Mouse (Mus musculus) right cerebral cortex, postnatal 36 days (tissue): ENCODE data around the gene Plxdc1.

Experiments
- DNase-seq, 2 experiments: peaks; one replicate each; pipeline ENCODE4 v3.0.0; 2022; ENCODE audit warnings: low spot score in 2 of 2, mixed read lengths in 1 of 2

The Plxdc1 gene

DNA sequence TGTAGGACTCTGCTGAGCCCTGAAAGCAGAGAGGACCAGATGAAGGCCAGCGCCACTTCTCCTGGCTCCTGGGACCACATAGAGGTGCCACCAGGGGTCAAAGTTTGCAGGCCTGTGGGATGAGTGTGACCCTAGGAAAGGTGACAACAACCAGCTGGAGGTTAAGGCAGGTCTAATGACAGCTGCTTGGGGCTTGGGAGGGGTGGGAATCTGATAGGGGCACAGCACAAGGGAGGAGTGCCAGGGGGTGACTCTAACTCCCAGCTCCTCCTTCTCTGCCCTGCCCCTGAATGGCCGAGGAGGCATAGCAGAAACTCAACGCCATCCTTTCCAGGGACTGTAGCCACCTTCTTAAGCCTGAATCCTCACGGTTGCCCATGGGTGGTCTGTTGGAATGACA lies 30.6 kb upstream of the Plxdc1 start:
- DNase-seq: no peak

DNA sequence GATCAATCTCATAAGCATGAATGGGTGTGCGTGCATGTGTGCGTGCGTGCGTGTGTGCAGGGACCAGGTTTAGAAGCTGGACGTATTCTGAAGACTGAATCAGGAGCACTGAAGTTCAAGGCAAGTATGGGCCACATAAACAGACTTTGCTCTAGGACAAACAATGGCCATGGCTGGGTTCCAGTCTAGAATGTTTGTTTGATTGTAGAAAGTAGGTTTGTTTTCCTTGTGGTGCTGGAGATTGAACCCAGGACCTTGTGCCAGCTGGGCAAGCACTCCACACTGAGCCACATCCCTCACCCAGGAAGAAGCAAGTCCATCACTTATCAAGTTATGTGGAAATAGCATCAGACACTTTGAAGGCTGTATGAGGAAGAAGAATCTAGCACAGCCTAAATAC lies 29.9 kb upstream of the Plxdc1 start:
- no peak for DNase-seq

DNA sequence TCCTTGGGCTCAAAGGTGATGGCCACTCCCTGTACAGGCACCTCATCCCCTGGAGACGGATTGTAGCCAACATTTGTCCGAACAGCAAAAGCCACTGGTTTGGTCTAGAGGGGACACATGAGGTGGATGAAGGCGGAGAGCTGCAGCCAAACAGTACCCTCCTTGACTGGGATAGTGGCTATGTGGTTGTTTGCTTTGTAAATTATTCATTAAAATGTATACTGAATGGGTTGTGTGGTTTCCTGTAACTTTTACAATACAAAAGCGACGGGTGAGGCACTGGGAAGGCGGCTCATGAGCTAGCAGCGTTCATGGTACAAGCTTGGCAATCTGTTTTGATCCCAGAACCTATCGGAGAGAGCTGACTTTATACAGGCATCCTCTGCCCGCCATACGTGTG lies 26.6 kb upstream of the Plxdc1 start:
- no peak for DNase-seq

DNA sequence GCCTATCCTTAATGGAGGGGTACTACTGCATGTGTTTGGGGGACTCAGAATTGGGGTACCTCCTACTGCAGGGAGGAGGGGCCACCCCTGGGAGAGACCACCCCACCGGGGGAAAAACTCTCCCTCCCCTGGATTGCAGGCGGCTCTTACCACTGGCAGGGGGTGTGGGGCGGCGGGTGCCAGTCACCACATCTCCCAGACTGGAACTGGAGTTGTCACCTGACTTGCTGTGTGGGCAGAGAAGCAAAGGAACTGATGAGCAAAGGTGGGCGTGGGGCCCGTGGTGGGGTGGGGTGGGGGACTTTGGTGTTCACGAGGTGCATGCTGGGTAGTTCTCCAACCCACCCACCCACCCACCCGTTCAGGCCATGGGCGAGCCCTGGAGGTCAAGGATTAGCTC lies 25.5 kb upstream of the Plxdc1 start:
- DNase-seq: no peak

DNA sequence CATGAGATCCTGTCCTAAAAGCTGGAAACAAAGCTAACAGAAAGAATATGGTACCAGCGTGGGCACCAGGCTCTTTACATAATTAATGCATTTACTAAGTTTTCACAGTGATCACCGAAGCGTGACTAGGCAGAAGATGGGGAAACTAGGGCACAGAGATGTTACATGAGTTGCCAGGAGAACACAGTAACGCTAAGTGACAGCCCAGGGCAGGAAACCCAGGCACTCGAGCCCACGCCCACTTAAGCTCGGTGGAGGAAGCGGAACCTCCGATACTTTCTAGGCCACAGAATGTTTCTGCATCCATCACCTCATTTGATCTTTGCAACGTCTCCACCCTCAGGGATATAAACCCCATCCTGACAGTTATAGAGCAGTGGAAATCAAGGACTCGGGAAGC lies 21.8 kb upstream of the Plxdc1 start:
- DNase-seq: no peak

DNA sequence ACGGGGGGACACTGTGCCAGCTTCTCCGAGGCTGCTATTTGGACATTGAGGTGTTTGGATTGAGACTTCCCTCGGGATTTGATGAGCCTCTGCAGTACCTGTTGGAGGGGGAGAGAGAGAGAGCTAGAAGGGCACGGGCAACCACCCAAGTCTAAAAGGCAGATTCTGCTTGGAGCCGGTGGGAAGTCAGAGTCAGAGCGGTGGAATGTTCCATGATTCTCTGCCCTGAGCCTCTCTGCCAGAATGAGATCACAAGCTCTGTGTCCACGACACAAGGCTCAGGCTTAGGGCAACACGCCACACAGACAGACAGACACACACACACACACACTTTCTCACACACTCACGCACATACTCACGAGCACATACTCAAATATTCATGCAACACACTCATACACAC lies 19.4 kb upstream of the Plxdc1 start:
- DNase-seq: no peak

DNA sequence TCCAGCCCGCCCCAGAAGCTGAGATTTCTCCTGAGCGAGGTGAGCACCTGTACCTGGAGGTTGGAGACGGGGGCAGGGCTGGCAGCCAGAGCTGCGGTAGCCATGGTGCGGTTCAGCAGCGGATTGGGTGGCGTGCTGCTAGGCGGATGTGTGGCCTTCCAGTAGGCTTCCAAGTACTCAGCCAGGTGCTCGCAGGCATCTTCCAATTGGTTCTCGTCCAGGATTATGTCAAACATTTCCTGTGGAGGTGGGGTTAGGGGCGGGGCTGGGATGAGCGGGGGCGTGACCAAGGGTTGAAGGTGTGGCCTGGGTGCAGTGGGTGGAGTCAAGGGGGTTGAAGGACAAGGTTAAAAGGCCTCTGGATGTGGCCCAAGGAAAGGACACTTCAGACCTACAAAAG lies 18.8 kb upstream of the Plxdc1 start:
- DNase-seq: no peak

DNA sequence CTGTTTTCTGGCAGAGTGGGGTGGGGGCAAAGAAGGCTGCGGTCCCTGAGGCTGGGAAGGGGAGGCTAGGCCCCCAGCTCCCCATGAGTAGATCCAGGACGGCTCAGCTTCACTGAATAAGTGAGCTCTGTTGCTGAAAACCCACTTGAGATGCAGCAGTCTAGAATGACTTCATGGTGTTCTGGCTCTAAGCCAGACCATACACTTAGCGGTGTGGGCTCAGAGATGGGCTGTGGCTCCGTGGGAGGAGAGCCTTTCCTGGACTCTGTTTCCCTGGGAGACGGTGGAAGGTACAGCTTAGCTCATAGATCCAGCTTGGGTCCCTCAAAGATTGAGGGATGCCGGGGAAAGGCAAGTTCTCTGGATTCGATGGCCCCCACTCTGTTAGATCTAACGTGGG lies 17.9 kb upstream of the Plxdc1 start:
- DNase-seq: no peak

DNA sequence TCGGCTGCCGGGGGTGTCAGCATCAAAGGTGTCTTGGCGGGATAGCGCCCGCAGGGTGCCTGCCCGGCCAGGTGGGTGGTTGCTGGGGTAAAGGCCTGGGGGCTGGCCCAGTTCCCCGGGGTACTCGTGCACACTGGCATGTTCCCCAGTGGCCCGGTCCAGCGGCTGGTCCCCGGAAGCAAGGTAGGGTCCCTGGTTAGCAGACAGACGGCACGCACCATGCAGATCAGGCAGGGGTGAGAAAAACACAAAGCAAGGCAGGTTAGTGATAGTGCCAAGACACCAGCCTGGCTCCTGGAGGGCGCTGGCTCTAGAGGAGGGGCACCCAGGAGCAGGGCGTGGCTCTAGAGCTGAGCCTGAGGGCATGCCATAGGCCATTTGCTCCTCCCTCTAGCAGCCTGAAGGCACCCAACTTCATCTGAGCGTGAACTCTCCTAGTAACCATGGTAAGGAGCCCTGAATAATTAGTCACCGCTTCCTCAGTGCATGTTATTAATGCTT lies 17.0 kb upstream of the Plxdc1 start:
- no peak for DNase-seq

DNA sequence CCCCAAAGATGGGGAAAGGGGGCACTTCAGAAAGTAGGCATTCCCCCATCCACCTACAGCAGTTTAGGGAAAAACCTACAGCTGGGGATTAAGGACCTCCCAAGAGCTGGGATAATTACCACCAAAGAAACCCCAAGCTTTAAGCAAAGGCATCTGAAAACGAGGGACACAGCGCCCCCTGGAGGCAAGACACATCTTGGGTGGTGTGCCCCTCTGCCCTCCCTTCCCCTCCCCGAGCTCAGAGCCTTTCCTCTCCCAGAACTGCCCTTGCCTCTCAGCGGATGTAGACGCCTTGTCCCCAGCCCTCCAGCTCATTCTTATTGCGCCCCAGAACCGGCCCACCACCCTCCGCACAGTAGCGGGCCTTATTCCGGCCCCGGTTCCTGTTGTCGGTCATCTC lies 16.4 kb upstream of the Plxdc1 start:
- no peak for DNase-seq

DNA sequence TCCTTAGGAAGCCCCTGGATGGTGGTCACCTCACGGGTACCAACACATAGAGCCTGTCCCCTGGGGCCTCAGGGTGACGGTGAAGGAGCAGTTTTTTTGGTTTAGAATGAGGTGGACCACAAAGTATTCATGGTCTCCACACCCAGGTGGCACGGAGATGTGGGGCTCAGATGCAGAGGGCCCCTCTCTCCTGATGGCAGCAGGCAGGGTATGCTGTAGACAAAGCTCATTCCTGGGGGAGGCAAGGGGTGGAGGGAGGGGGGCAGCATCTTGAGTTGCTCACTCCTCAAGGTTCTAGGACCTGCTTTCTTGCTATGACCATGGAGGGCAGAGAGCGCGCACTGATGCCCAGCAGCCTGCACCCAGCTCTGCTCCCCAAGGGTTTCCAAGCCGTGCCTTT lies 15.7 kb upstream of the Plxdc1 start:
- no peak for DNase-seq

DNA sequence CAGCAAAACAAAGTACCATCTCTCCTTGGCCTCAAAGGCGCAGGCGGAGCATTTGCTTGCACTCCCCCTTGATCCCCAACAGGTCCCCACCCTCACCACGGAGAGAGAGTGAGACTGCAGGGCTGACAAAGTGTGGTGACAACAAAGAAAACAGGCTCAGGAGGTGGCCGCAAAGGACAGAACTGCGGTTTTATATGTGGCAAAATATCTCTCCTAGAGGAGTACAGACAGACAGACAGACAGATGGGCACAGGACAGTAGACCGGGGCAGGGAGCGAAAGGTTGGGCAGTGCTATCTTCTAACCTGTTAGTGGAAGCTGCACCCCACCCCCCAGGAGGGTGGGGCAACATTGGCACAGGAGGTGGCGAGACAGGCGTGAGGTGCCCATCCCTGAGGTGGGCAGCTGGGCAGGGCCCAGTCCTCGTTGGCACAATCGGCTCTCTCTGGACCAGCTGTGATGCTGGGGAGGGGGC lies 15.1 kb upstream of the Plxdc1 start:
- DNase-seq: no peak

DNA sequence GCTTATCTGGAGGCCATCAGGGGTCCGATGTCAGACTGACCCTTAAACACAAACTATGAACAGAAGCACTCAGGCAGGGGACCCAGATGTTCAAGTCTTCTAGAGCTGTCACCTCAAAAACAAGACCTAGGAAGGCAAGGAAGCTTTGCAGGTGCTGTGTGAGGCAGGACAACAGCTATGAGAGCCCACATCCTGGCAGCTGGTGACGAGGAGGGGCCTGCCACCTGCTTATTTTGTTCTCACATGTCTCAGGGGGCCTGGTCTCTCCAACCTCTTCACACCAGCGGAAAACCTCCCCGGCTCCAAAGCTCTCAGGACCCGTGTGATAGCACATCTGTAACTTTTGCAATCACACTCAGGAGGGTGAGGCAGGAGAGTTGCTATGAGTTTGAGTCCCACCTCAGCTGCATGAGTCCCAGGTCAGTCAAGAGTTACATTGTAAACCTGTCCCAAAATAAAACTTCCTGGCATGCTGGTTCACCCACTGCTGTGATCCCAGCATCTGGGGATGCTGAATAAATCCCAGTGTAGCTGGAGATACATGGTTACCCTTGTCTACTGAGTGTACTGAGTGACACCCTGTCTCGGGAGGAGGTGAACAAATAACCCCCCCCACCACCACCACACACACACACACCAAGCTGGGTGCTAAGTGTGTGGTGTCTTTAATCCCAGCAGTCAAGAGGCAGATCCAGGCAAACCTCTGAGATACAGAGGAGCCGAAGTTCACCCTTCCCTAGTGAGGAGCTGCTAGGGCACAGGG lies 14.3 kb upstream of the Plxdc1 start:
- no peak for DNase-seq

DNA sequence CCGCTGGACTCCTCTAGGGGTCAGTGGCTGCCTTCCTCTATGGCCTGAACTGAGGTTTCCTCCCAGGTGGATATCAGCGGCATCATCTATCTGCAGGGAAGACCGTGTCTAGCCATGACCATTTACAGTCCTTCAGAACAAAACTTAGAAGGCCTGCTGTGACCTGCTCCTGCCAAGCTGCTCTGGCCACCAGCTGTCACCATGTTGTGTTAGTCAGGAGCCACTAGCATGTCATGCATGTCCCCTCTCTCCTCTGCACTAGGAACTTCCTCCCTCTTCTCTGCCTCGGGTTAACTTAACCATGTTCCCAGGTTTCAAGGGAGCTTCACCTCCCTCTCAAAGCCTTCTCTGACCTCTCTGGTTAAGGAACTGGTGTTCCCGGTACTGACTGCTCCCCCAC lies 13.5 kb upstream of the Plxdc1 start:
- DNase-seq: no peak

DNA sequence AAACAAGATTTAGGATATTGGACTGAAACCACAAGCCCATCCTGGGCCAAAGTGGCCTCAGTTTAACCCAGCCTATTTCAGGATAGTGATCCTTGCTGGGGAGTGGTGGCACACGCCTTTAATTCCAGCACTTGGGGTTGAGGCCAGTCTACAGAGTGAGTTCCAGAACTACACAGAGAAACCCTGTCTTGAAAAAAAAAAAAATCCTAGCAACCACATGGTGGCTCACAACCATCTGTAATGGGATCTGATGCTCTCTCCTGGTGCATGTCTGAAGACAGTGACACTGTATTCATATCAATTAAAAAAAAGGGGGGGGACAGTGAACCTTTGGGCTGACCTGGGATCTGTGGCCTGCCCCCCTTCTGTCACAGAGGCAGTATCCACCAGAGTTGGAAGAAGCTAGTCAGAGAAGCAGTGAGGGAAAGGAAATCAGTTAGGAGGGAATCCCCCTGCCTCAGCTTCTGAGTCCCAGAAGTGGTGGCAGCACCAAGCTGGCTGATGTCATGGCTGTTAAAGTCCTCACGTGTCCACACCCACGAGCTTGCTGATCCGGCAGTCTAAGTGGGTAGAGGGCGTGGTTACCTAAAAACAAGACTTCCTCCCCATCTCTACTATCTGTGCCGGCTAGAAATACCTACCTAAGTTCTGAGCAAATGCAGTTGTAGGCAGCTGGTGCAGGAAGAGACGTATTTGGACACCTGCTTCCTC lies 12.8 kb upstream of the Plxdc1 start:
- no peak for DNase-seq

DNA sequence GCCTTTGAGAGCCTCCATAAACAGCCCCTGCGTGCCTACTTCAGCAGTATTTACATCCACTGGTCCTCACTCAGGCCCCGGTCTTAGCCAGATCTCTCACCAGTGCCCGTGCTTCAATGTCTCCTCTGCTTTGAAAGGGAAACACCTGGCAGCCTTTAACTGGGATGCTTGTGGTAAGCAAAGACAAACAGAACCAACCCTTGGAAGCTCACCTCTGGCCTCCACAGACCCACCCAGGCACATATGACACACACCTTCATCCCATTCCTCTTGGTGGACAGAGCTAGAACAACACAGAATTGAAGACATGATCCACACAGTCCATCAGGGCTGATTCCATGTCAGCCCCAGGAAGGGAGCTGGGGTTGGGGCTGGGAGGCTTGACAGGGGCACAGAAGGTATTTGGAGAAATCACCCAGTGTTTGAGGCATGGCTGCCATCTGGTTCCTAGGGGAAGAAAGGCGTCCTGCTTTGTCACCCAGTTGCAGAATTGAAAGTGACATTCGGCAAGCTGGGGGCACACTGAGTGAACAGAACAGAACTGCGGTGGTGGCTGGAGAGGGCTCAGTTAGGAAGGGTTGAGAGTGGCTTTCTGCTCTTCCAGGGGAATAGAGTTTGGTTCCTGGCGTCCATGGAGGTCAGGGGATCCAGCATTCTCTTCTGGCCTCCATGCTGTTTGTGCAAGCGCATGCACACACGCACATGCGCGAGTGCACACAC lies 12.0 kb upstream of the Plxdc1 start:
- no peak for DNase-seq

DNA sequence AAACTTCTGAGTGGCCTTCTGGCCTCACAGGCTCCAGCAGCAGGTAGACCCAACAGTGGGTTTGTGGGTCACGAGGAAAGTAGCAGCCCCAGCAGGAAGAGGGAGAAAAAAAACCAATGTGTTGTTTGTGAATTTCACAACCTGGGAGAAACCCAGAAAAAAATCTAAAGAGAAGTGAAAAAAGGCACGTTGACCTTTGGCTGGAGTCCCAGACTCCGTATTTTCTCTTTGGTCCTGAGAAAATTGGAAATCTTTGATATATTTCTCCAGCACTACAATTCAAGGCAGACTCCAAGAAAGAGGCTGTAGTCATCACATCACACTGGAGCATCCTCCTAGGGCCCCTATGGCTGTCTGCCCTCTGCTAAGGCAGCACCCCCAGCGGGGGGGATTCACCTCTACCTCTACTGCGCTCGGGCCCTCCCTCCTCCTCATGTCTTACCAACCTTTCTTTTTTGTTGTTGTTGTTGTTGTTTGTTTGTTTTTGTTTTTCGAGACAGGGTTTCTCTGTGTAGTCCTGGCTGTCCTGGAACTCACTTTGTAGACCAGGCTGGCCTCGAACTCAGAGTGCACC lies 11.2 kb upstream of the Plxdc1 start:
- DNase-seq: no peak

DNA sequence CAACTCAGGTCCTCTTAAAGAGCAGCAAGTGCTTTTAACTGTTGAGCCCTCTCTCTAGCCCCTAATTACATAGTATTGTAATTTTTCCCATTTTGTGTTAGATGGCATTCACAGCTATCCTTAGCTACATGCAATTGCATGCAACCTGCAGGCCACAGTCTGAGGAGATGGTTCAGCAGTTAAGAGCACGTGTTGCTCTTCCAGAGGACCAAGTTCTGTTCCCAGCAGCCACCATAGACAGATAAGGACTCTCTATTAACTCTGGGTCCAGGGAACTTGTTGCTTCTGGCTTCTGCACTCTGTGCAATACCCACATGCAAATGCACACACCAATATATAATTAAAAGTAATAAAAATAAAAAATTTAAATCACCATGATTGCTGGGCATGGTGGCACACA lies 10.4 kb upstream of the Plxdc1 start:
- DNase-seq: no peak

DNA sequence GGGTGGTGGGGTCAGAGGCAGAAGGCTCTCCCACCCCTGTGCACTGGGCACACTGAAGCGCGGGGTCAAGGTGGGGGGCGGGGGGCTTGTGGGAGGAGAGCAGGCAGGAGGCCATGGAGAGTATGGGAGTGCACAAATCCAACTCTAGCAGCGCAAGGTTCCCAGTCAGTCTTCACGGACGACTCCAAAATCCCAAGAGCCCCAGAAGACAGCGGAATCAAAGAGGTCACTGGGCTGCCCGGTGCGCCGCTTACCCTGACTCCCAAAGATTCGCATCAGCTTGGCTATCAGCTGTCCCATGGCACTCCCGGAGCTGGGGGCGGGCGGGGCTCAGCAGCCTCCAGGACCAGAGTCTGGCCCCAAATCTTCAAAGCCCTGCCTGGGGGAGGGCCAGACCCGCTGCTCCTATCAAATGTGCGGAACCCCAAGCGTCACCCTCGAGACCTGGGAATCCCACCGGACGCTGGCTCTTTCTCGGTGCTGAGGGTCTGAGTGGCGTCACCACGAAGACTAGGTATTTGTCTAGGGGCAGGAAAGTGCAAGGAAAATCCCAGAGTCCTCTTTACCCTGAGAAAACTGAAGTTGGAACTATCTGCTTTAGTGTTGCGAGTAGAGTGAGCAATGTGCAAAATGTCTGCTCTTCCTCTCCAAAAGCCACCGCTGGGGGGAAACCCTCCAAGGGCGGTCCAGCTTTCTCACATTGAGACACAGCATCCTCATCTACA lies 9.5 kb upstream of the Plxdc1 start, which contains the start of gene Arl5c:
Gene Arl5c (minus strand): TSS at position 618 of the 725 bp plus-strand sequence.
- DNase-seq: no peak

DNA sequence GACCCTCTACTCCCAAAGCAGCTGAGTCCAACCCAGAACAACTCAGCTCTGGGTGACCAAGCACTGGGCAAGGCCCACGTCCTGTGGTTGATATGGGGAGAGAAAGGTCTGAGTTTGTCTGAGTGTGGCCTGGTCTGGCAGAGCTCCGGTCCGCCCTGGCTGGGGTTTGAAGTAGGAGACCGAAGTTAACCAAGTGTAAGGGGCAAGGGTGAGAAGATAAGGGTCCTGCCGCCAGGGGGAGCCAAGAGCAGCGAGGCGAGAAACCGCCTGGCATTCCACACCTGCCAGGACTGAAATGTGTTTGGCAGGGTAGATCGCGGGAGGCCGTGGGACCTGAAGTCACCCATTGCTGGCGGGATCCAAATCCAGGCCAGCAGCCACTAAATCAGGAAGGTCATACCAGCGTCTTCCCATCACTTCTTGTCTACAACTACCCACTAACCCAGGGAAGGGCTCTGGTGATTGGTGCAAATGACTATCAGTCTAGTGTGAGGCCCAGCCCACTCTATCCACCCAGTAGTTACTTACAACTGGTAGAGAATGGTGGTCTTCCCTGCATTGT lies 8.4 kb upstream of the Plxdc1 start:
- no peak for DNase-seq

DNA sequence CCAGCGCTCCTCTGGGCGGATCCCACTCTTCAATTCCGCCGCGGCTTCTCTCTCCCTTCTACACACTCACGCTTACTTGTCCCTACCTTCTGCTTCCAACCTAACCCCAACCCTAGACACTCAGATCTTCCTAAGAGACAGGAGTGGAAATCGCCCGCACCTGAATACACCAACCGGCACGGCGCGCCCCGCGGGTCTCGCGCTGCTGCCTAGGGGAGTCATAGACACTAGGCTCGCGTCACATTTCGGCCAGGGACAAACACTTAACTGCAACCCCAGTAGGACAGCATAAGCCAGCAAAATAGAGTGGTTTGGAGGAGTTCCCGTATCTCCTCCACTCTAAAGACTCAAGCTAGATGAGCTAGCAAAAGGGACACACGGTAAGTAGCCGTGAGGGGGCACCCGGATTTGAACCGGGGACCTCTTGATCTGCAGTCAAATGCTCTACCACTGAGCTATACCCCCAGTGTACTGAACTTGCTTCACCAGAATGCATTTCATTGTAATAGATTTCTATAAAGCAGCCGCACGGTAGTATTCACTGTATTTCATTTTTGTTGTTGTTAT lies 2.4 kb upstream of the Plxdc1 start:
- peak; percentile 84 to 87 for DNase-seq
